Mouse (Mus musculus): ENCODE measurements at regions not wholly inside any gene's neighbourhood (a gene's known extent, or its start where the extent isn't known, plus 50 kb on each side); places are given as distances from the start of the nearest gene placed in this dataset.

GRCm38 (mm10) chr4:93406876-93407275, 71.6 kb upstream of the Tusc1 start:
- TF ChIP-seq EP300 (optimal IDR thresholded peaks at IDR 0.05), result no peak
- TF ChIP-seq CTCF (IDR thresholded peaks at IDR 0.05; ENCODE audit: low read depth), result no peak

Measured in stomach, postnatal 0 days (tissue).